Mouse (Mus musculus) heart, embryonic 15.5 days (tissue): ENCODE results near the gene Gm21885. TPM values are rescaled to one million over a fixed set of nuclear protein-coding genes. Genes with fewer than 3 reads are reported as not detected.

Experiments
- ATAC-seq: fragments of 200-750 bp; cut with Nextera tagmentation; replicated peaks from 2 replicates; pipeline ENCODE4 v1.8.0; 2017; ENCODE audit warnings: low read depth, moderate TSS enrichment; ENCODE audit not compliant: insufficient number of reproducible peaks, insufficient read depth, low FRiP score
- H3K27ac ChIP-seq: fragments of 300-500 bp; sonication (generic); 2 replicates; pipeline ENCODE4 v1.5.1; 2015; ENCODE audit warnings: mild to moderate bottlenecking, inconsistent platforms
- H3K27me3 ChIP-seq: fragments of 300-500 bp; sonication (generic); 2 replicates; pipeline ENCODE4 v1.6.1; 2015; ENCODE audit warnings: inconsistent platforms
- H3K36me3 ChIP-seq: fragments of 300-500 bp; sonication (generic); 2 replicates; pipeline ENCODE4 v1.6.1; 2015; ENCODE audit warnings: mild to moderate bottlenecking, inconsistent platforms
- H3K4me1 ChIP-seq: fragments of 300-500 bp; sonication (generic); replicated peaks from 2 replicates; pipeline ENCODE4 v1.6.1; 2015; ENCODE audit warnings: inconsistent platforms
- H3K4me2 ChIP-seq: fragments of 300-500 bp; sonication (generic); 2 replicates; pipeline ENCODE4 v1.6.1; 2015; ENCODE audit warnings: inconsistent platforms, mild to moderate bottlenecking, moderate library complexity
- H3K4me3 ChIP-seq: fragments of 300-500 bp; sonication (generic); 2 replicates; pipeline ENCODE4 v1.5.1; 2015; ENCODE audit warnings: mild to moderate bottlenecking, inconsistent platforms
- H3K9ac ChIP-seq: fragments of 300-500 bp; sonication (generic); 2 replicates; pipeline ENCODE4 v1.6.1; 2015; ENCODE audit warnings: mild to moderate bottlenecking, inconsistent platforms
- H3K9me3 ChIP-seq: fragments of 300-500 bp; sonication (generic); replicated peaks from 2 replicates; pipeline ENCODE4 v1.6.1; 2016; ENCODE audit warnings: inconsistent platforms
- WGBS: fragments of 180-500 bp; shearing (Covaris S2); methylation state at CpG from one replicate; pipeline ENCODE4 v1.1.7; 2015; ENCODE audit warnings: mixed read lengths; 5-methylcytosine and 5-hydroxymethylcytosine counted together
- polyA plus RNA-seq: library from polyadenylated mRNA; unstranded; fragments of >200 nt; fragmentation: Nextera tagmentation; extraction: Ambion mirVana; gene quantifications from 2 replicates; pipeline ENCODE4 v1.2.1, GENCODE M21; 2015

Gene Gm21885
- polyA plus RNA-seq, 1 experiment from 2014 or later, result not detected

- Histone ChIP-seq H3K27ac (no peak overlapping the region), H3K9ac (no peak overlapping the region), H3K36me3 (no peaks in the 10 kb centered on the region), H3K4me2 (no peak overlapping the region), H3K4me3 (no peak overlapping the region), H3K4me1 (peaks cover 12% of the 10 kb centered on the region), H3K27me3 (no peaks in the 10 kb centered on the region), H3K9me3 (no peaks in the 10 kb centered on the region)
- WGBS, result 92% methylated on average over 7 of the region's 7 CpGs
- ATAC-seq, result no peak
Measured at GRCm38 (mm10) chr11:94269906-94270305, 11.8 kb upstream of the Gm21885 start.

DNA sequence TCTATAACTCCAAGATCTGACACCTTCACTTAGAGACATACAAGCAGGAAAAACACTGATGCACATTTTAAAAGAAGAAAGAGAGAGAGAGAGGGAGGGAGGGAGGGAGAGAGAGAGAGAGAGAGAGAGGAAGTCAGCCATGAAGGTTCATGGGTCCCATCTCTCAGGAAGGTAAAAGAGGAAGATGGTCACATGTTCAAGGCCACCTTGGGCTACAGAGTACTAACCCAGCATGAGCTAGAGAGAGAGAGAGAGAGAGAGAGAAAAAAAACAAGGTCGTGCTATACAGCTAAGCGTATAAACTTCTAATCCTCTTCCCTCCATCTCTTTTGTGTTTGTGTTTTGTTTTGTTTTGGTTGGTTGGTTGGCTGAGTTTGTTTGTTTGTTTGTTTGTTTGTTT lies 10.7 kb upstream of the Gm21885 start:
- Histone ChIP-seq H3K27ac (no peak overlapping the region), H3K4me3 (no peak overlapping the region), H3K27me3 (no peaks in the 10 kb centered on the region), H3K9me3 (no peaks in the 10 kb centered on the region), H3K4me2 (no peak overlapping the region), H3K4me1 (peaks cover 8% of the 10 kb centered on the region), H3K36me3 (no peaks in the 10 kb centered on the region), H3K9ac (no peak overlapping the region)
- ATAC-seq, result no peak
- 89% methylated on average over 2 of the region's 2 CpGs for WGBS

GRCm38 (mm10) chr11:94272960-94273927 lies 8.4 kb upstream of the Gm21885 start:
- Histone ChIP-seq H3K4me3 (no peak overlapping the region), H3K4me2 (no peak overlapping the region), H3K27me3 (no peaks in the 10 kb centered on the region), H3K36me3 (no peaks in the 10 kb centered on the region), H3K4me1 (peaks cover 18% of the 10 kb centered on the region), H3K9me3 (no peaks in the 10 kb centered on the region), H3K9ac (no peak overlapping the region), H3K27ac (no peak overlapping the region)
- no peak for ATAC-seq
- 83% methylated on average over 21 of the region's 21 CpGs for WGBS

GRCm38 (mm10) chr11:94274206-94274867 lies 7.3 kb upstream of the Gm21885 start:
- no peak overlapping the region for H3K4me3 ChIP-seq
- H3K4me1 ChIP-seq, result peaks cover 18% of the 10 kb centered on the region
- H3K9me3 ChIP-seq, result no peaks in the 10 kb centered on the region
- no peak overlapping the region for H3K9ac ChIP-seq
- no peak overlapping the region for H3K27ac ChIP-seq
- ATAC-seq, result no peak
- WGBS, result 62% methylated on average over 10 of the region's 10 CpGs
- H3K36me3 ChIP-seq, result no peaks in the 10 kb centered on the region
- no peak overlapping the region for H3K4me2 ChIP-seq
- H3K27me3 ChIP-seq, result no peaks in the 10 kb centered on the region

DNA sequence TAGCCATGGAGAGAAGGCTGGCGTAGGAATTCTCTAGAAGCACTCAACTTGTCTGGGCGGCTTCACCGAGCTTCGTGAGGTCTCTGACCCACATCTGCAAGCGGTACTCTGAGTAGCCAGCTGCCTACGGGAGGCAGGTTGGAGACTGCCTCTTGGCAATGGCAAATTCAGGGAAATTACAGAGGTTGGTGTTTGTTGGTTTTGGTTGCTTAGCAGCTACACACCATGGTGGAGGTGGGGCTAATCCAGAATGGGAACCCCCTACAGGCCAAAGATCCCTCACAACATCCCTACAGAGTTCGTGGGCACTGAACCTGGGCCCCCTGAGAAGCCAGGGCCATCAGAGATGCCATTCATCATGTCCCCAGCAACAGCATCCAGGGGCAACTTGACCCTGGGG lies 6.4 kb upstream of the Gm21885 start:
- Histone ChIP-seq H3K9ac (no peak overlapping the region), H3K27ac (no peak overlapping the region), H3K4me2 (no peak overlapping the region), H3K27me3 (no peaks in the 10 kb centered on the region), H3K36me3 (no peaks in the 10 kb centered on the region), H3K4me3 (no peak overlapping the region), H3K9me3 (no peaks in the 10 kb centered on the region), H3K4me1 (peaks cover 18% of the 10 kb centered on the region)
- 78% methylated on average over 7 of the region's 7 CpGs for WGBS
- no peak for ATAC-seq

DNA sequence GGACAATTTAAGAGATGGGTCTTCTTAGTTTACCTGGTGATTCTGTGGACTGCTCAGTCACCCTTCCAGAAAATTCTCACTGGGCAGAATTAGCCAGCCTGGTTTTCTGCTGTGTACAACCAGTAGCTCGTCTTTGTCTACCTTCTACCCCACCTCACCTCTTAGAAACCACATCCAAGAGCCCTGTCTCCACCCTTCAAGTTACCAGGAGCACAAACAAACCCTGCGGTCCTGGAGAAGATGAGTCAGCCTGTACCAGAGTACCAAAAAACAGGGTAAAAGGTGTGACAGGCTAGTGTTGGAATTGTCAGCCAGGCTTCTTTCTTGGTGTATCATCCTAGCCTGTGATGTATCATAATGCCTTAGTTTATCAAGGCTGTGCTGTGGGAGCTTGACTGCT lies 6.0 kb upstream of the Gm21885 start:
- no peak overlapping the region for H3K4me3 ChIP-seq
- no peak overlapping the region for H3K9ac ChIP-seq
- 87% methylated on average over 2 of the region's 2 CpGs for WGBS
- no peaks in the 10 kb centered on the region for H3K27me3 ChIP-seq
- no peaks in the 10 kb centered on the region for H3K36me3 ChIP-seq
- no peak overlapping the region for H3K27ac ChIP-seq
- peaks cover 18% of the 10 kb centered on the region for H3K4me1 ChIP-seq
- no peak for ATAC-seq
- H3K9me3 ChIP-seq, result no peaks in the 10 kb centered on the region
- H3K4me2 ChIP-seq, result no peak overlapping the region

DNA sequence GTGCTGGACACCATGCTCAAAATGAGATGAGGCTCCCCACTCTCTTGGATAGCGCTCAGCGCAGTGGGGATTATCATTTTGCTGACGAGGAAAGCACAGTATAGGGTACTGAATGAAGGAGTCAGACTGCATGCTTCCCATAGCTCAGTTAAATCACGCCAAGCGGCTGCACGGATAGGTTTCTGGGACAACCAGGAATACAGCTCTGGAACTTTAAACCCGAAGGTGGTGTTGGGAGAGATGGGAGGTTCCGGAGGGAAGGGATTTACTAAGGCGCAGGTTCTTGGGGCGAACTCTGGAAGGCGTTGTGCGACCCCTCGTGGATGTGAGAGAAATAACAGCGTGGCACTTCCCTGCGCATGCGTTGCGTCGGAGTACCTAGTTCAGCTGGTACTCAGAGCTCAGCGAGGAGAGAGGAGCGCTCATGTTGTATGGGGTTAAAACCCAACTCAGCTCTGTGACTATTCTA lies 4.8 kb upstream of the Gm21885 start:
- no peaks in the 10 kb centered on the region for H3K9me3 ChIP-seq
- H3K4me1 ChIP-seq, result peaks cover 20% of the 10 kb centered on the region
- no peaks in the 10 kb centered on the region for H3K36me3 ChIP-seq
- H3K4me3 ChIP-seq, result peak overlapping the region; percentile 46
- no peaks in the 10 kb centered on the region for H3K27me3 ChIP-seq
- ATAC-seq, result peak; percentile 71
- WGBS, result 6% methylated on average over 20 of the region's 20 CpGs
- H3K9ac ChIP-seq, result peak overlapping the region; percentile 40; the same call in 1 of the 2 replicates
- H3K27ac ChIP-seq, result no peak overlapping the region
- peak overlapping the region; percentile 76 for H3K4me2 ChIP-seq

DNA sequence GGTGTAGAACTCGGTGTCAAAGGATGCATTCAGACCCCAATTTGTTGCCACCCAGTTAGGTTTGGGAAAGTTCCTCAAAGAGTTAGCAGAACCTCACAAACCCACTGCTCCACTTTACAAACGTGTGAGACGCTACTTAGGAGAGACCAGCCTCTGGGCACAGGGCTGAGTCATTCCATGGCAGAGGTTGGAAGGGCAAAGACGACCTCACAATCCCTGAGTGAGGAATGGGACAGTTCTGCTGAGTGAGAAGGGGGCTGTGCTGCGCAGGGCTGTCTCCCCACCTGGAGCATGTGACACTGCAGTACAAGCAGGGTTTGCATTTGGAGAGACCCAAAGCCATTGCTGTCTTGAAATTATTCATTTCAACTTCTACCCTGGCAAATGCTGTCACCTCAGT lies 618 bp downstream of the Gm21885 start:
- H3K9ac ChIP-seq, result no peak overlapping the region
- no peak overlapping the region for H3K27ac ChIP-seq
- peaks cover 33% of the 10 kb centered on the region for H3K36me3 ChIP-seq
- H3K4me3 ChIP-seq, result no peak overlapping the region
- no peak for ATAC-seq
- 55% methylated on average over 5 of the region's 5 CpGs for WGBS
- no peaks in the 10 kb centered on the region for H3K27me3 ChIP-seq
- no peaks in the 10 kb centered on the region for H3K9me3 ChIP-seq
- no peak overlapping the region for H3K4me2 ChIP-seq
- H3K4me1 ChIP-seq, result peaks cover 11% of the 10 kb centered on the region; the same call in 1 of the 2 replicates

DNA sequence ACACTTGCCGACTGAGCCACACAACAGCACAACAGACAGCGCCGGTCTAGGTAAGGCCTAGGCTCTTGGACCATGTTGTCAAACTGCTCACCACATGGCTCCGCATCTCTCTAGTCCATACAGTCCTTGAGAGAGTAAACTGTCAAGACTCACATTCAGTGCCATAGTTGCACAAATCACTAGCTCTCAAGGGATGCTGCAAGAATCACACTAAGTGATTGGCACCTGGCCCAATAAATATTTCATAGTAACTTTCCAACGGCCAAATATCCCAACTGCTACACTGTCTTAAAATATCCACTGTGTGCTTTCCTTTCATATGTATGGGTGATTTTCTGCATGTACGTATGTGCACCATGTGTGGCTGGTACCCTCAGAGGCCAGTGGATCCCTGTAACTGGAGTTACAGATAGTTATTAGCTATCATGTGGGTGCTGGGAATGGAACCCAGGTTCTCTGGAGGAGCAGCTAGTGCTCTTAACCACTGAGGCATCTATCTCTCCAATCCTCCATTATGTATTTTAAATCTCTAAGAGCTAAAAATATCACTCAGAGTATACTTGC lies 1.9 kb downstream of the Gm21885 start:
- peaks cover 8% of the 10 kb centered on the region; the same call in 1 of the 2 replicates for H3K4me1 ChIP-seq
- H3K9me3 ChIP-seq, result no peaks in the 10 kb centered on the region
- H3K4me3 ChIP-seq, result no peak overlapping the region
- WGBS, result 89% methylated on average over 6 of the region's 6 CpGs
- no peak overlapping the region for H3K9ac ChIP-seq
- no peak overlapping the region for H3K4me2 ChIP-seq
- no peak overlapping the region for H3K27ac ChIP-seq
- peaks cover 44% of the 10 kb centered on the region for H3K36me3 ChIP-seq
- H3K27me3 ChIP-seq, result no peaks in the 10 kb centered on the region
- ATAC-seq, result no peak

GRCm38 (mm10) chr11:94285886-94286574 lies 4.4 kb downstream of the Gm21885 start:
- peaks cover 8% of the 10 kb centered on the region; the same call in 1 of the 2 replicates for H3K4me1 ChIP-seq
- peaks cover 69% of the 10 kb centered on the region for H3K36me3 ChIP-seq
- H3K4me3 ChIP-seq, result no peak overlapping the region
- no peak overlapping the region for H3K9ac ChIP-seq
- no peaks in the 10 kb centered on the region for H3K27me3 ChIP-seq
- H3K4me2 ChIP-seq, result no peak overlapping the region
- ATAC-seq, result no peak
- 88% methylated on average over 11 of the region's 11 CpGs for WGBS
- no peaks in the 10 kb centered on the region for H3K9me3 ChIP-seq
- no peak overlapping the region for H3K27ac ChIP-seq

DNA sequence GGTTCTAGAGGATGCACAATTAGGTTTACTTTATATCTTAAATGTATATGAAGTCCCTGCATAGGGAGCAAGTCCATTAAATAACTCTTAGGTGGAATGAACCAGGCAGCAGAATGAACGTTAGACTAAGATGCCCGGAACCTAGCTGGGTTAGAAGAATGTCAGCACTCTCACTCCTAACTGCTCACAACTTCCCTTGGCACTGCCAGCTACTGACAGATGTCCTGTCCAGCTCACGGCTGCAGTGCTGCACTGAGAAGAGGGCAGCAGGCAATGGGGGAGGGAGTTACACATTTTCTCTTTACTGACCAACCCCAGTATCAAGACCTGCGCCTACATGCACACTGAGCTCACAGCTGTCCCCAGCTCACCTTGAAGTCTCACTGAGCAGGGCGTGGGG lies 5.4 kb downstream of the Gm21885 start:
- no peak overlapping the region for H3K4me3 ChIP-seq
- 75% methylated on average over 5 of the region's 5 CpGs for WGBS
- peaks cover 77% of the 10 kb centered on the region for H3K36me3 ChIP-seq
- no peak for ATAC-seq
- H3K4me2 ChIP-seq, result no peak overlapping the region
- no peak overlapping the region for H3K9ac ChIP-seq
- no peaks in the 10 kb centered on the region for H3K9me3 ChIP-seq
- 0 out of 2 replicates have a peak, but pooled peaks cover 4% of the 10 kb centered on the region for H3K4me1 ChIP-seq
- H3K27ac ChIP-seq, result no peak overlapping the region
- no peaks in the 10 kb centered on the region for H3K27me3 ChIP-seq
